ENCODE assay signal across 29 mouse cellular contexts in genomic region chr4:56681121-56681520, GRCm38 (mm10). TPM values are rescaled to one million over a fixed set of nuclear protein-coding genes. Genes with fewer than 3 reads are reported as not detected.
"Had no signal": no experiment of that assay in that cellular context is flagged by ENCODE, and none has a peak within 500 bp of the region (broad histone marks: within the 10 kb centered on the region; RNA-seq: fewer than 3 reads in every experiment).

No protein-coding gene starts in this region.

- H3K36me3 ChIP-seq: limb, embryonic 12.5 days; limb, embryonic 15.5 days; midbrain, embryonic 10.5 days; midbrain, embryonic 13.5 days; neural tube, embryonic 13.5 days; stomach, embryonic 15.5 days had no signal

- ATAC-seq: liver, postnatal 0 days; lung, postnatal 0 days; midbrain, embryonic 13.5 days; midbrain, embryonic 16.5 days had no signal

- H3K9ac ChIP-seq: limb, embryonic 12.5 days; limb, embryonic 15.5 days; liver, embryonic 14.5 days; liver, postnatal 0 days; lung, embryonic 14.5 days; midbrain, embryonic 13.5 days; neural tube, embryonic 13.5 days; stomach, embryonic 15.5 days had no signal

- H3K4me1 ChIP-seq: stomach, embryonic 15.5 days had no signal

- DNase-seq: kidney, adult 9 months; kidney, postnatal 25 days; left cerebral cortex, postnatal 4 days; liver, postnatal 0 days; lung, embryonic 14.5 days; retina, postnatal 1 day; right cerebral cortex, postnatal 25 days; spleen, adult 18-20 months; thymus, postnatal 25 days had no signal

- H3K27ac ChIP-seq: kidney, postnatal 0 days; limb, embryonic 12.5 days; limb, embryonic 15.5 days; liver, embryonic 14.5 days; midbrain, embryonic 10.5 days; midbrain, embryonic 13.5 days; neural tube, embryonic 13.5 days; stomach, embryonic 15.5 days had no signal

- H3K4me3 ChIP-seq: limb, embryonic 12.5 days; limb, embryonic 15.5 days; megakaryocyte, embryonic 14.5 days; midbrain, embryonic 10.5 days; midbrain, embryonic 13.5 days; myocyte; neural tube, embryonic 13.5 days; stomach, embryonic 15.5 days had no signal

- H3K9me3 ChIP-seq: limb, embryonic 12.5 days; limb, embryonic 15.5 days; megakaryocyte, embryonic 14.5 days; midbrain, embryonic 10.5 days; midbrain, embryonic 13.5 days; neural tube, embryonic 13.5 days; stomach, embryonic 15.5 days had no signal

- H3K27me3 ChIP-seq: limb, embryonic 15.5 days; midbrain, embryonic 13.5 days; neural tube, embryonic 13.5 days; stomach, embryonic 15.5 days had no signal

- H3K4me2 ChIP-seq: limb, embryonic 12.5 days; limb, embryonic 15.5 days; liver, embryonic 11.5 days; lung, embryonic 14.5 days; midbrain, embryonic 13.5 days; neural tube, embryonic 13.5 days; stomach, embryonic 15.5 days had no signal

RNA-seq across cellular contexts. Expression of gene Gm26657, which starts 58.7 kb away (rescaled TPM):
- total RNA-seq: layer of hippocampus, adult 8-10 months; layer of hippocampus, postnatal 10 days; left cerebral cortex, adult 8-10 months; left cerebral cortex, postnatal 14 days; left cerebral cortex, postnatal 4 days; monocyte, adult 5-6 weeks; neutrophil, adult 5-6 weeks had no signal
- polyA plus RNA-seq: kidney, postnatal 0 days; limb, embryonic 12.5 days; limb, embryonic 15.5 days; liver, embryonic 11.5 days; liver, embryonic 14.5 days; liver, postnatal 0 days; lung, embryonic 14.5 days; lung, postnatal 0 days; midbrain, embryonic 10.5 days; midbrain, embryonic 13.5 days; midbrain, embryonic 16.5 days; myocyte; neural tube, embryonic 13.5 days; stomach, embryonic 15.5 days; thymus, postnatal 0 days had no signal
